ENCODE assay signal across 11 mouse cellular contexts in the genomic region with DNA sequence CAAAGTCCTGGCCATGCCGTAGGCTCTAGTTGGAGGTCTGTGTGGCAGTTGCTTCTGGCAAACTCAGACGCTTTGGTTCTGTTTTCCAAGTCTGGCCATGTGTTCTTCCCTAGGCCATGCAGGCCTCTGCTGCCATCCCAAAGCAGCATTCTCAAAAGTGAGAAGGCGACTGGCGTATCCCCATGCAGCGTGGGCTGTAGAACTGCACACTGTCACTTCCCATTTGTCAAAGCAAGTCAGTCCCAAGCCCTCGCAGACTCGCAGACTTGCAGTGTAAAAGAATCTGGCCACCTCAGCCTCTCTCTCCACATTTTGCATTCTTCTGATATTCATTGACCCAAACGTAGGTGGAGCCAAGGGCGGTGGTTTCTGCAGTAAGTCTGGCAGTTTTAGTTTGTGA.
DNase-seq lines count a peak whose midpoint lies in the region; ATAC-seq and TF ChIP-seq lines count a peak whose summit lies in the region.
"Had no signal": no experiment of that assay in that cellular context is flagged by ENCODE, and none has a peak within 500 bp of the region (broad histone marks: within the 10 kb centered on the region; RNA-seq: fewer than 3 reads in every experiment).

No protein-coding gene starts in this region.

- no peak overlapping the region for H3K4me2 ChIP-seq in hindbrain, embryonic 13.5 days
- H3K4me2 ChIP-seq: midbrain, embryonic 12.5 days had no signal

- H3K27me3 ChIP-seq in heart, embryonic 10.5 days (ENCODE audit: insufficient read depth, poor library complexity, severe bottlenecking), result no peaks in the 10 kb centered on the region
- no peaks in the 10 kb centered on the region for H3K27me3 ChIP-seq in hindbrain, embryonic 13.5 days
- H3K27me3 ChIP-seq: midbrain, embryonic 12.5 days had no signal

- H3K9me3 ChIP-seq in heart, embryonic 10.5 days, result no peaks in the 10 kb centered on the region
- no peaks in the 10 kb centered on the region for H3K9me3 ChIP-seq in hindbrain, embryonic 13.5 days
- H3K9me3 ChIP-seq: midbrain, embryonic 12.5 days had no signal

- H3K9ac ChIP-seq in hindbrain, embryonic 13.5 days, result no peak overlapping the region
- H3K9ac ChIP-seq: midbrain, embryonic 12.5 days had no signal

- H3K27ac ChIP-seq in heart, embryonic 10.5 days, result no peak overlapping the region
- H3K27ac ChIP-seq in left cerebral cortex, adult 2 months, result peak overlapping the region; percentile 65
- H3K27ac ChIP-seq in hindbrain, embryonic 13.5 days, result no peak overlapping the region
- H3K27ac ChIP-seq: midbrain, embryonic 12.5 days had no signal

- H3K4me1 ChIP-seq in heart, embryonic 10.5 days, result no peaks in the 10 kb centered on the region
- no peaks in the 10 kb centered on the region for H3K4me1 ChIP-seq in hindbrain, embryonic 13.5 days (replicated peaks)
- H3K4me1 ChIP-seq: midbrain, embryonic 12.5 days had no signal

- DNase-seq in heart, adult 11 months, result peak; percentile 68
- no peak for DNase-seq in heart, embryonic 10.5 days (ENCODE audit: low spot score)
- peak; percentile 24 to 27 for DNase-seq in left cerebral cortex, adult 2 months (ENCODE audit: extremely low spot score in 1 of 2, low spot score in 2 of 2)
- peak; percentile 44 to 63 for DNase-seq in right cerebral cortex, postnatal 36 days (ENCODE audit: low spot score in 2 of 2)
- DNase-seq in kidney, postnatal 10 days, result no peak
- DNase-seq in thymus, postnatal 14 days, result no peak
- DNase-seq: cerebellum, postnatal 36 days; lung, adult 18-20 months had no signal

- no peak overlapping the region for H3K4me3 ChIP-seq in heart, embryonic 10.5 days
- no peak overlapping the region for H3K4me3 ChIP-seq in left cerebral cortex, adult 2 months
- no peak overlapping the region for H3K4me3 ChIP-seq in hindbrain, embryonic 13.5 days
- H3K4me3 ChIP-seq: midbrain, embryonic 12.5 days had no signal

- ATAC-seq in frontal cortex, adult (ENCODE audit: low TSS enrichment), result peak; percentile 90
- ATAC-seq in hindbrain, embryonic 13.5 days (ENCODE audit: low FRiP score), result no peak

- TF ChIP-seq CTCF in left cerebral cortex, adult 2 months (IDR thresholded peaks at IDR 0.05), result no peak

- intact Hi-C loops in left cerebral cortex, adult 2 months (cut with DNase I), result loop anchor here (2.0 kb wide), 1 partner anchor 67 kb away; no protein-coding TSS in a partner anchor

- no peaks in the 10 kb centered on the region for H3K36me3 ChIP-seq in heart, embryonic 10.5 days
- H3K36me3 ChIP-seq in hindbrain, embryonic 13.5 days, result no peaks in the 10 kb centered on the region
- H3K36me3 ChIP-seq: midbrain, embryonic 12.5 days had no signal

- 65% methylated on average over 9 of the region's 9 CpGs for WGBS in heart, embryonic 10.5 days
- 73% methylated on average over 9 of the region's 9 CpGs for WGBS in hindbrain, embryonic 13.5 days

Comparison
In these comparisons a context has a peak if more than half of its experiments do, and no peak if none do; other contexts are left out.
1. DNase-seq: peak in heart, adult 11 months (single experiment), left cerebral cortex, adult 2 months (2 of 2) and right cerebral cortex, postnatal 36 days (2 of 2); none in heart, embryonic 10.5 days (single experiment), kidney, postnatal 10 days (single experiment) and thymus, postnatal 14 days (single experiment).